Comparison of ENCODE assay signal across 10 mouse cellular contexts in genomic region chr19:56774971-56775892, GRCm38 (mm10). TPM values are rescaled to one million over a fixed set of nuclear protein-coding genes. Genes with fewer than 3 reads are reported as not detected.
DNase-seq lines count a peak whose midpoint lies in the region; ATAC-seq lines count a peak whose summit lies in the region.
"Had no signal": no experiment of that assay in that cellular context is flagged by ENCODE, and none has a peak within 500 bp of the region (broad histone marks: within the 10 kb centered on the region; RNA-seq: fewer than 3 reads in every experiment).

No protein-coding gene starts in this region.

- H3K9me3 ChIP-seq in heart, embryonic 14.5 days (ENCODE audit: control insufficient read depth, low read length), result no peaks in the 10 kb centered on the region
- H3K9me3 ChIP-seq in limb, embryonic 15.5 days, result no peaks in the 10 kb centered on the region

- peaks cover 4% of the 10 kb centered on the region; the same call in 1 of the 2 replicates for H3K27me3 ChIP-seq in heart, embryonic 14.5 days (ENCODE audit: control insufficient read depth, insufficient read depth, low read length)
- peaks cover 25% of the 10 kb centered on the region for H3K27me3 ChIP-seq in limb, embryonic 15.5 days

- ATAC-seq in heart, embryonic 14.5 days (ENCODE audit: insufficient number of reproducible peaks, insufficient read depth, low FRiP score, low read depth), result no peak
- no peak for ATAC-seq in limb, embryonic 15.5 days (ENCODE audit: insufficient number of reproducible peaks, low FRiP score, low TSS enrichment, low read depth)
- ATAC-seq: Patski had no signal

- peak overlapping the region; percentile 17 to 23; a peak in 3 of 4 replicates for H3K4me3 ChIP-seq in heart, embryonic 14.5 days (ENCODE audit: control insufficient read depth in 1 of 2, insufficient read depth in 1 of 2, low read depth in 1 of 2, low read length in 2 of 2)
- H3K4me3 ChIP-seq in limb, embryonic 15.5 days, result peak overlapping the region; percentile 30

- DNase-seq in retina, embryonic 14.5 days (ENCODE audit: low spot score), result peak; percentile 8
- no peak for DNase-seq in retina, postnatal 1 day
- no peak for DNase-seq in adrenal gland, adult 2 months
- no peak for DNase-seq in gastrocnemius, postnatal 25 days
- DNase-seq in natural killer cell, adult 2 months (ENCODE audit: low spot score in 2 of 2), result no peak
- DNase-seq: kidney, adult 8-10 months had no signal

- H3K36me3 ChIP-seq in heart, embryonic 14.5 days (ENCODE audit: control insufficient read depth, insufficient read depth, low read length), result no peaks in the 10 kb centered on the region
- H3K36me3 ChIP-seq in limb, embryonic 15.5 days, result no peaks in the 10 kb centered on the region

- H3K27ac ChIP-seq in heart, embryonic 14.5 days (replicated peaks in 1 of 2; ENCODE audit: control insufficient read depth in 1 of 2, insufficient read depth in 1 of 2, low read depth in 2 of 2, low read length in 2 of 2), result peak overlapping the region; percentile 76 to 89; a peak in 2 of 4 replicates
- H3K27ac ChIP-seq in limb, embryonic 15.5 days, result no peak overlapping the region

- H3K9ac ChIP-seq in heart, embryonic 14.5 days (ENCODE audit: low read length), result peak overlapping the region; percentile 64
- H3K9ac ChIP-seq in limb, embryonic 15.5 days, result no peak overlapping the region

- H3K4me2 ChIP-seq in heart, embryonic 14.5 days (ENCODE audit: low read length), result peak overlapping the region; percentile 74
- H3K4me2 ChIP-seq in limb, embryonic 15.5 days, result peak overlapping the region; percentile 56

- 17% methylated on average over 24 of the region's 24 CpGs for WGBS in heart, embryonic 14.5 days
- WGBS in limb, embryonic 15.5 days, result 28% methylated on average over 24 of the region's 24 CpGs

- H3K4me1 ChIP-seq in heart, embryonic 14.5 days (ENCODE audit: control insufficient read depth in 2 of 2, insufficient read depth in 2 of 2, low read length in 2 of 2), result peaks cover 38 to 39% of the 10 kb centered on the region in 2 experiments
- H3K4me1 ChIP-seq in limb, embryonic 15.5 days, result peaks cover 28% of the 10 kb centered on the region

RNA-seq across cellular contexts. Expression of gene Ccdc186, which starts 46.8 kb away (rescaled TPM):
- 19.2 and 20.4 TPM in 2 replicates for polyA plus RNA-seq in heart, embryonic 14.5 days (2014; fragmentation: Nextera tagmentation; extraction: Ambion mirVana)
- 27.4 and 29.9 TPM in 2 replicates for polyA plus RNA-seq in limb, embryonic 15.5 days (2015; fragmentation: Nextera tagmentation; extraction: Ambion mirVana)
- total RNA-seq in adrenal gland, adult 2 months (2021), result 10 to 100 TPM; 22.0 to 33.8 TPM
- 1.3 and 2.4 TPM in 2 replicates for polyA plus RNA-seq in adrenal gland, adult 2 months (2012; rRNA removed)
- total RNA-seq in gastrocnemius, postnatal 25 days (2021), result 10 to 100 TPM; 18.8 to 19.2 TPM

RNA-seq across cellular contexts. Expression of gene Tdrd1, which starts 50.8 kb away (rescaled TPM):
- 0.47 and 0.93 TPM in 2 replicates for polyA plus RNA-seq in heart, embryonic 14.5 days (2014; fragmentation: Nextera tagmentation; extraction: Ambion mirVana)
- polyA plus RNA-seq in limb, embryonic 15.5 days (2015; fragmentation: Nextera tagmentation; extraction: Ambion mirVana), result 3.3 and 3.5 TPM in 2 replicates
- not detected for total RNA-seq in adrenal gland, adult 2 months (2021)
- polyA plus RNA-seq in adrenal gland, adult 2 months (2012; rRNA removed), result not detected in 2 replicates
- not detected for total RNA-seq in gastrocnemius, postnatal 25 days (2021)
- total RNA-seq: neutrophil, adult 5-6 weeks had no signal

RNA-seq across cellular contexts. Expression of gene Adrb1, which starts 53.2 kb away (rescaled TPM):
- 6.5 and 8.2 TPM in 2 replicates for polyA plus RNA-seq in heart, embryonic 14.5 days (2014; fragmentation: Nextera tagmentation; extraction: Ambion mirVana)
- 0.30 and 0.79 TPM in 2 replicates for polyA plus RNA-seq in limb, embryonic 15.5 days (2015; fragmentation: Nextera tagmentation; extraction: Ambion mirVana)
- 1 to 10 TPM; 2.1 to 7.5 TPM for total RNA-seq in adrenal gland, adult 2 months (2021)
- 9.5 and 13.9 TPM in 2 replicates for polyA plus RNA-seq in adrenal gland, adult 2 months (2012; rRNA removed)
- total RNA-seq in gastrocnemius, postnatal 25 days (2021), result under 1 TPM; 0.08 to 0.27 TPM
- polyA plus RNA-seq: Patski had no signal
